Mouse (Mus musculus) splenic B cell, adult 2 months (primary cell): ENCODE results near the gene Nlgn3.
A peak's percentile ranks its signal among the peaks of the same experiment; 100 is the strongest.

Experiments
- DNase-seq: peaks from one replicate; pipeline ENCODE4 v3.0.0-alpha.2; 2011; ENCODE audit warnings: low read depth, low spot score
- H3K27me3 ChIP-seq: 2 replicates; pipeline ENCODE4 v1.6.1; 2012; ENCODE audit warnings: mild to moderate bottlenecking, low read length, moderate library complexity, mixed read lengths; ENCODE audit not compliant: control insufficient read depth, poor library complexity, insufficient read depth, severe bottlenecking
- H3K36me3 ChIP-seq: 2 replicates; pipeline ENCODE4 v1.6.1; 2012; ENCODE audit warnings: mild to moderate bottlenecking, low read length, moderate library complexity, mixed read lengths; ENCODE audit not compliant: control insufficient read depth, poor library complexity, insufficient read depth, severe bottlenecking

Nlgn3 gene

GRCm38 (mm10) chrX:101285953-101286670 is 12.9 kb upstream of the Nlgn3 start:
- Histone ChIP-seq H3K36me3 (peaks cover 17% of the 10 kb centered on the region), H3K27me3 (no peaks in the 10 kb centered on the region)
- no peak for DNase-seq

- Histone ChIP-seq H3K36me3 (peaks cover 17% of the 10 kb centered on the region), H3K27me3 (no peaks in the 10 kb centered on the region)
- DNase-seq, result no peak
Measured at GRCm38 (mm10) chrX:101287543-101287942, 11.4 kb upstream of the Nlgn3 start.

- Histone ChIP-seq H3K36me3 (peaks cover 18% of the 10 kb centered on the region), H3K27me3 (no peaks in the 10 kb centered on the region)
- no peak for DNase-seq
Measured at GRCm38 (mm10) chrX:101288432-101288831, 10.5 kb upstream of the Nlgn3 start.

- no peak for DNase-seq
- peaks cover 20% of the 10 kb centered on the region for H3K36me3 ChIP-seq
- no peaks in the 10 kb centered on the region for H3K27me3 ChIP-seq
Measured at GRCm38 (mm10) chrX:101289037-101289436, 9.9 kb upstream of the Nlgn3 start.

GRCm38 (mm10) chrX:101290111-101290510 is 8.9 kb upstream of the Nlgn3 start:
- H3K27me3 ChIP-seq, result no peaks in the 10 kb centered on the region
- peaks cover 20% of the 10 kb centered on the region for H3K36me3 ChIP-seq
- no peak for DNase-seq

- no peak for DNase-seq
- Histone ChIP-seq H3K27me3 (no peaks in the 10 kb centered on the region), H3K36me3 (no peaks in the 10 kb centered on the region)
Measured at GRCm38 (mm10) chrX:101299473-101300426, 782 bp downstream of the Nlgn3 start.

GRCm38 (mm10) chrX:101300427-101301030 is 1.6 kb downstream of the Nlgn3 start:
- Histone ChIP-seq H3K36me3 (no peaks in the 10 kb centered on the region), H3K27me3 (no peaks in the 10 kb centered on the region)
- DNase-seq, result no peak

GRCm38 (mm10) chrX:101301654-101302053 is 2.7 kb downstream of the Nlgn3 start:
- Histone ChIP-seq H3K36me3 (no peaks in the 10 kb centered on the region), H3K27me3 (no peaks in the 10 kb centered on the region)
- no peak for DNase-seq

- H3K36me3 ChIP-seq, result no peaks in the 10 kb centered on the region
- DNase-seq, result no peak
- H3K27me3 ChIP-seq, result no peaks in the 10 kb centered on the region
Measured at GRCm38 (mm10) chrX:101304646-101305045, 5.7 kb downstream of the Nlgn3 start.

GRCm38 (mm10) chrX:101309299-101309698 is 10.3 kb downstream of the Nlgn3 start:
- DNase-seq, result no peak
- Histone ChIP-seq H3K36me3 (no peaks in the 10 kb centered on the region), H3K27me3 (no peaks in the 10 kb centered on the region)

- no peaks in the 10 kb centered on the region for H3K36me3 ChIP-seq
- no peaks in the 10 kb centered on the region for H3K27me3 ChIP-seq
- peak; percentile 51 for DNase-seq
Measured at GRCm38 (mm10) chrX:101313625-101314359, 14.8 kb downstream of the Nlgn3 start.

GRCm38 (mm10) chrX:101319775-101320174 is 20.8 kb downstream of the Nlgn3 start:
- DNase-seq, result no peak
- Histone ChIP-seq H3K27me3 (no peaks in the 10 kb centered on the region), H3K36me3 (no peaks in the 10 kb centered on the region)

- H3K27me3 ChIP-seq, result no peaks in the 10 kb centered on the region
- no peak for DNase-seq
- no peaks in the 10 kb centered on the region for H3K36me3 ChIP-seq
Measured at GRCm38 (mm10) chrX:101325989-101326899, 27.3 kb downstream of the Nlgn3 start.
